Mouse (Mus musculus) kidney, adult 18-20 months (tissue): ENCODE measurements at regions not wholly inside any gene's neighbourhood (a gene's known extent, or its start where the extent isn't known, plus 50 kb on each side); places are given as distances from the start of the nearest gene placed in this dataset.

Experiments used
- DNase-seq: peaks from one replicate; pipeline ENCODE4 v3.0.0; 2021

- DNase-seq = no peak
Measured at GRCm38 (mm10) chr8:11909146-11909545, 68.9 kb downstream of the Tex29 start.

DNA sequence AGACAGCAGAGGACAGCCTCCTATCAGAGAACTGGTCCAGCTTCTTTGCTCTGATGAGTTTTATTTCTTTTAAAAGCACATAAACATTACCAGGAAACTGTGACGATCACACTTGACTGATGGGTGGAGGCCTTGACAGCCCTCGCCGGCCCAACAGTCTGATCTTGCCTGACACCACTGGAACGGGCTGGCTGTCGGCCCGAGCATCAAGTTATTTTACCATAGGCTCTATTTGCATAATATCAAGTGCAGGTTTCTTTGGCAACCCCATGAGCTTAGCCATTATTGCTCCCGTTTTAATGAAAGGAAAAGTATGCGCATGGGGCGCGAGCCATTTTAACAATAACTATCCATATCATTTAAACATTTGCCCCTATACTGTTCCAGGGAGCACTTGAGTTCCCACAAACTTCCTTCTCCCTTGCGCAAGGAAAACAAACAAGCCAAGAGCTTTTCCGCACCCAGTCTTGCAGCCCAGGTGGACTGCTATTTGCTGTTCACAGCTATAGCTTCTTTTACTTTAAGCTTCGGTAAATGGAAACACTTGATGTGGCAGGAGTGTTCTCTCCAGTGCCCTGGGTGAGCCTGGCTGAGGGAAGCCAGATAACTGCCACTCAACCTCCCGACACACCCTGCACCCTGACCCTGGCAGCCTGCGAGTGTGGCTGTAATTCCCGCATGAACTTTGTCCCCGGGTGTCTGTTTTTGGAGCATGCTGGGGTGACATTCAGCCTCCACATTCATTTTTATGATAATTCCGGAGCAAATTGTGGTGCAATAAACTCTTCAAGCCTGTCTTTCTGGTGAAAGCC is 71.6 kb downstream of the Tex29 start:
- DNase-seq = no peak

GRCm38 (mm10) chr8:11912451-11913128 is 72.3 kb downstream of the Tex29 start:
- DNase-seq = no peak

DNA sequence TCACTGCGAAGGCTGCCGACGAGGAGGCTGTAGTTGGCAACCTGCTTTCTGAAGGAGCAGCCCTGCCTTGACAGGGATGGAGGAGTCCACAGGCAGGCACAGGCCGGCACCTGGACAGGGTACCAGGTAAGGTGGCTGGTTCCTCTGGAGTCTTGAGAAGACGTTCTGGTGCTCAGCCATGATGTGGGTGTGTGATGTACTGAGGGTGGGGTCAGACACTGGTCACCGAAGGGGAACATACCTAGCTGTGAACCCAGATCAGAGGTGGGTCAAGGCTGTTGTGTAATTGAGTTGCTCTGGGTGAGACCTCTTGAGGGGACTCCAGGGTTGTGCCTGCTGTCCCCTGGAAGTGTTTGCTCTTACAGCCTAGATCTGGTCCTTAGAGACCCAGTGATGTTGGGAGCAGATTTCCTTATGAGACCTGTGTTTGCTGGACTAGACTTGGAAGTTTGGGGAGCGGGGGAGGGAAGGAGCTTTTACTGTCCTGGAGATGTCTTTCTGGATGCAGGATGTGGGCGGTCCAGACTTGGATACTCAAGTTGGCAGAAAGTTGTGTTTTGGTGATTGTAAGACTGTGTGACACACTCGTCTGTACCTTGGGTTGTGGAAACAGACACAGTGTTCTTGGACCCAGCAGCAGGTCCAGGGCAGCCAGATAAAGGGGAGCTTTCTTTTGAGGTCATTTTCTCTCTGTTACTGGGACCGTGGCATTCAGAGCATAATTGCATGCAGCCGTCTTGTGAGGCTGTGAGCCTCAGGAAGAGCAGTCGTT is 73.0 kb downstream of the Tex29 start:
- DNase-seq = no peak

DNA sequence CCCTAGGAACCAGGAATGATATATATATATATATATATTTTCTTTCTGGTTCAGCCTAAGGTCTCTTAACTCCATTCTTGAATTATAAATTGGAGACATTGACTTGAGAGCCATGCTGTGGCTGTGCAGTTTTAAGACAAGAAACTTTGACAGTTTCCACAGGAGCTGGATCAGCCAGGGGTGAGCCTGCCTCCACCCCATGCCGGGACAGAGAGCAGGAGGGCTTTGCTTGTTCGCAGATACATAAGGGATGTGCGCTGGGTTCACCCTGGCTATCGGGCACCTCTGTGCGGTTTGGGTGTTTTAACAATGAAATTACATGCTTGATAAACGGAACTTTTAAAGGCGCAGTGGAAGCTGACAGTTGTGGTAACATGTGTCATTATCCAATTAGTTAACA is 73.9 kb downstream of the Tex29 start:
- DNase-seq = no peak

- no peak for DNase-seq
Measured at GRCm38 (mm10) chr8:11914681-11915474, 74.6 kb downstream of the Tex29 start.

DNA sequence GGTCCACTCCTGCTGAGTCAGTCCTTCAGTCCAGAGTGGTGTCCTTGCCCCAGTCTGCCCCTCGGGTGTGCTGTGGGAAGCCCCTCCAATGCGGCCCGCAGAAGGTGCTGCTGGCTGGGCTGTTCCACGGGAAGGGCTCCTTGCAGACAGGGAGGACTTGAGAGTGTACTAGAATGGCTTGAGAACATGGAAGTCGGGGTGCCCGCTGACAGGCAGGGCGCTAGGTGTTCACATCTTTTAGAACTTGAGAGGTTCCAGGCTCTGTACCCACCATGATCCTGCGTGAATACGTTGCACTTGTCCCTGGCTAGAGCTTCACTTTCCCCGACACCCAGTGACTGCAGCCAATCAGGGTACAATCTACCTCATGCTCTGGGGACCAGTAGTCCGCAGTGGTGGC is 75.4 kb downstream of the Tex29 start:
- DNase-seq = no peak

DNA sequence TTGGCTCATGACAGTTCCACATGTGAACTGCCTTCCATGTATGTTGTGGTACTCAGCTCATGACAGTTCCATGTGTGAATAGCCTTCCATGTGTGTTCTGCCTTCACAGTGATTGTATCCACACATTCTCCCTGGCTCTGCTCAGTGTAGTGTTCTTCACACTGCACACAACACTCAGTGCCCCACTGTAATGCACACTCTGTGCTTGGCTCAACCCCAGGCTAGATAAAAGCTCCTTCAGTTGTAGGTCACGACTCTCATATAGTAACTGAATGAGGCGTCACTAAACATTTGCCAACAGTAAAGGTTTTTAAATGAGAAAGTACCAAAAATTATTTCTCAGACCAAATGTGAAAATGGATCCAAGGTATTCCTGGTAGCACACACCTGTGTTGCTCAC is 79.6 kb downstream of the Tex29 start:
- no peak for DNase-seq

DNA sequence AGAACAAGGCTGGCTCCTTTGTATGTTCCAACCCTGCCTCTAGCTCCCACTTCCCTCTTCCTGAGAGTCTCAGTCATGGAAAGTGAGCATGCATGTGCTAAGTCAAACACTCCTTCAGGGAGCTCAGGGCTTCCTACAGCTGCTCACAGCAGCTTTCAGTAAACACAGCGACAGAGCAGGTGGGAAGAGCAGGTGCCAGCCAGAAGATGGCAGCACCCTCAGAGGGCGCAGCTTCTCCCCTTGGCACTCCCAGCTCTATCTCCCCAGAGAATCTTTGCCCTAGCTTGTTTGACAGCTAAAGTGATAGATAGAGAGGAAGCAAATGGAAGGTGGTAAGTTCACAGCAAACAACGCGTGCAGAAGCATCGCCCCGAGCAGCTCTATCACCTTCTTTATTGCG is 82.8 kb downstream of the Tex29 start:
- DNase-seq = no peak

GRCm38 (mm10) chr8:11924165-11924564 is 83.9 kb downstream of the Tex29 start:
- DNase-seq = peak; percentile 52

DNA sequence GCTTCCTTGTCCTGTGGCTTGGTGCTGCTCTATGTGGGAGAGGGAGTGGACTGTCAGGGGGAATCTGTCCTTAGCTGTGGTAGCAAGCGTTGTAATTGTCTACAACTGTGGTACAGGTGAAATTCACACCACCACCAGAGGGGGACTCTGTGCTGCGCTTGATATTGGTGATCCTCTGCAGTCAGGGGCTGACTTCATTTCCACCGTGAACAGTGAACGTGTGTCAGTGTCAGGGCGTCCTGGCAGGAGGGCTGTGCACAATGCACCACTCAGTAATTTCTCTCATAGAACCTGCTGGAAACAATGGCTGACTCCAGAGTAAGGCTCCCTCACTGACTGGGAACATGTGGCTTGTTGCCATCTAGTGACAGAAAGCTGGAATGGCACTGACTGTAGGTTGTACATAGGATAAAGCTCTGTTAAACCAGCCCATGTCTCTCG is 102.6 kb downstream of the Tex29 start:
- peak; percentile 41 for DNase-seq

DNA sequence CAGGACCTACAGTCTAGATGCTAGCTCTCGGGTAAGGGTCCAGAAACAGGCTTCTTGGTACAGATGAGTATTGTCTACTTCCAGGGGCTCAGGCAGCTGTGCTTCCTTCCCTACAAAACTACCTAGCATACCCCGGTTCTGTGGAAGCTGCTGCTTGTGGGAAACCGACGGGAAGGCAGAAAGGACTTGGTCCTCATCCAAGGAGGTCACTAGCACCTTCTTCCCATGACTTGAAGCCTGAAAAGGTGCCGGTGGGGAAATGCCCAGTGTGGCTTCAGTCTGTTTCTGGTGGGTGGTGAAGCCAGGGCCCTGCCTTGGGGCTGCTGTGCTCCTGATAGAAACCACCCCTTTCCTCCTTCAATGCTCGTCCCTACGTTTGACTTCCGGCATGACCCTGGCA is 107.5 kb downstream of the Tex29 start:
- DNase-seq = no peak

DNA sequence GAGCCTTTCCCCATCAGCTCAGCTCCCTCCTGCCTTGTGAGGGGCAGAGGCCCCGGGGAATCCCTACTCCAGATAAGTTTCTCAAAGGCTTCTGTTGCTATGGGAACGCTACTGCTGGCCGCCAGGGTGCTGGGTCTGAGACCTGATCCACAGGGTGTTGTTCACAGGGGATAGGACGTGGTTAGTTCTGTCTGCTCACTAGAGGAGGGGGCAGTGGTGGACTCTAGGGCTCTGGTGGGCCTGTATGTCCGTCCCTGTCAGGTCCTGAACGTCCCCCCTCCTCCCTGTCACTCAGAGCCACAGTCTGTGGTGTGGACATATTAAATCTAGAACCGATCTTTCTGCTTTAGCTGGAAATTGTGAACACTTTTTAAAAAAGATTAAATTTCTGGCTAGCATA is 116.0 kb downstream of the Tex29 start:
- DNase-seq = no peak

DNA sequence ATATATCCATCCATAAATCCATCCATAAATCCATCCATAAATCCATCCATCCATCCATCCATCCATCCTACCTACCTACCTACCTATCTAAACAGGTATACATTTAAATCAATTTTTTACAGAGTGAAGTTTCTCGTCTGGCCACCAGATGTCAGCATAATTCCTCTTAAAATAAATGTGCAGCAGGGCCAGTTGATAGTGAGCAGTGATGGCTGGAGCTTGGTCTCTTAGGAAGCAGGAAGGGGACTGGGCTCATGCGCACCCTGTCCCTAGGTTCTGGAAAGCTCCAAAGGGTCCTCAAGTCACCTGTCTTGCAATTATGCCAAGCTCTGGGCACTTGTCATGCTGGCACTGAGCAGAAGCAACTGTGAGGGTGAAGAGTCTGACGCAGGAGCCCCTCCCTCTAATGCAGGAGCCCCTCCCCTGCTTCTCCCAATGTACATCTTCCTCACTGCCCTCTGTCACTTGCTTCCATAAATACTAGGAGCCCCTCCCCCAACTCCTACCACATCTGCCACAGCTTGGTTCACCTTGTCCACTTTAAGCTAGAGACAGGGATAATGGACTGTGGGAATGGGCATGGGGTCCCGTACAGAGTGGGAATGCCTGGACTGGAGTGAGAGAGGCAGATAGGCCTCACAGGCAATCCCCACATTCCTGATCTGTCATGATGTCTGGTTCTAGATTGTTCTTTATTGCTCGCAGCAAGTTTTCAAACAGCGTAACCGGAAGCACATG is 116.9 kb downstream of the Tex29 start:
- DNase-seq = peak; percentile 14

- DNase-seq = no peak
Measured at GRCm38 (mm10) chr8:11958176-11958575, 117.9 kb downstream of the Tex29 start.

- no peak for DNase-seq
Measured at GRCm38 (mm10) chr8:11959466-11959865, 119.2 kb downstream of the Tex29 start.

GRCm38 (mm10) chr8:11963575-11963974 is 123.3 kb downstream of the Tex29 start:
- DNase-seq = no peak

- DNase-seq = no peak
Measured at GRCm38 (mm10) chr8:11967670-11968069, 127.4 kb downstream of the Tex29 start.

GRCm38 (mm10) chr8:11970515-11970914 is 130.2 kb downstream of the Tex29 start:
- DNase-seq = no peak

GRCm38 (mm10) chr8:11973436-11973835 is 133.2 kb downstream of the Tex29 start:
- DNase-seq = no peak

- DNase-seq = no peak
Measured at GRCm38 (mm10) chr8:11977121-11977520, 136.8 kb downstream of the Tex29 start.

- no peak for DNase-seq
Measured at GRCm38 (mm10) chr8:11979056-11979455, 138.8 kb downstream of the Tex29 start.
